Mouse (Mus musculus) erythroblast, embryonic 14.5 days (primary cell): ENCODE data around the gene Slc7a7.

Experiments
- GATA1 ChIP-seq: IDR thresholded peaks from 2 replicates; pipeline ENCODE4 v1.6.1; 2012; ENCODE audit warnings: low read length, inconsistent platforms, mixed read lengths
- TAL1 ChIP-seq: IDR thresholded peaks from 3 replicates; pipeline ENCODE4 v1.6.1; 2012; ENCODE audit warnings: low read length, inconsistent platforms, mixed read lengths

- TF ChIP-seq GATA1 (no peak), TAL1 (no peak)
These were observed 8.0 kb upstream of the Slc7a7 start for GRCm38 (mm10) chr14:54425540-54425939.
